10 mouse cellular contexts compared by ENCODE assay signal in the genomic region with DNA sequence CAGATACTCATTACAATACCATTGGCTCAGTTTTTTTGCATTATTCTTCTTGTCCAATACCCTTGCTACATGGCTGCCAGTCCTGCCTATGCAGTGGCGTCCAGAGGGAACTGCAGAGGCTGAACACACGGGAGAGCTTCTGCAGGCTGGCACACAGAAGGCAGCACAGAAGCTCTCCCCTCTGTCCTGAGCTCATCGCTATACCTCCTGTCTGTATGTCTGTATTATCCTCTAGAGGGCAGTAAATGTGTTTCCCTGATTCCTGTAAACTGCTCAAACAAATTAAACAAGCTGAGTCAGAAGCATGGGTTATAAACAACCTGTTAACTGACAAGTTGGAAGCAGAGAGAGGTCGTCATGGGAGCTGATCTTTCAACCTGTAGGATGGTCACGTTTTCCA. TPM values are rescaled to one million over a fixed set of nuclear protein-coding genes. Genes with fewer than 3 reads are reported as not detected.
DNase-seq lines count a peak whose midpoint lies in the region; ATAC-seq and TF ChIP-seq lines count a peak whose summit lies in the region.
"Had no signal": no experiment of that assay in that cellular context is flagged by ENCODE, and none has a peak within 500 bp of the region (broad histone marks: within the 10 kb centered on the region; RNA-seq: fewer than 3 reads in every experiment).

No protein-coding gene starts in this region.

- DNase-seq in adrenal gland, postnatal 10 days: peak; percentile 10
- DNase-seq in adrenal gland, postnatal 4 days (ENCODE audit: low spot score in 2 of 2): no peak
- no peak for DNase-seq in left cerebral cortex, adult 2 months (ENCODE audit: extremely low spot score in 1 of 2, low spot score in 2 of 2)
- no peak for DNase-seq in left cerebral cortex, adult 18-20 months (ENCODE audit: low spot score in 2 of 2)
- peak; percentile 45 for DNase-seq in embryo, embryonic 10.5 days (ENCODE audit: low spot score)
- DNase-seq in ovary, adult 18-20 months (ENCODE audit: low spot score): no peak
- no peak for DNase-seq in left cerebral cortex, postnatal 10 days (ENCODE audit: extremely low spot score in 1 of 2, low spot score in 2 of 2)

- H3K27ac ChIP-seq in left cerebral cortex, adult 2 months: no peak overlapping the region
- H3K27ac ChIP-seq: embryonic facial prominence, embryonic 12.5 days; neural tube, embryonic 12.5 days had no signal

- no peak overlapping the region for H3K4me3 ChIP-seq in left cerebral cortex, adult 2 months
- H3K4me3 ChIP-seq: embryonic facial prominence, embryonic 12.5 days; neural tube, embryonic 12.5 days had no signal

- intact Hi-C loops in left cerebral cortex, adult 2 months (cut with DNase I): no loop called here
- intact Hi-C loops in left cerebral cortex, postnatal 10 days (cut with DNase I): no loop called here

- peak; percentile 50 for TF ChIP-seq CTCF in left cerebral cortex, adult 2 months (IDR thresholded peaks at IDR 0.05)

- ATAC-seq in monocyte, adult 5-6 weeks (replicated peaks; ENCODE audit: insufficient number of reproducible peaks, low FRiP score, low TSS enrichment, poor library complexity, severe bottlenecking): 0 out of 2 replicates have a peak, but pooled peaks have one; percentile 27

RNA-seq across cellular contexts. Expression of gene Apaf1, which starts 21.8 kb away (rescaled TPM):
- 10 to 100 TPM; 13.5 to 14.7 TPM for total RNA-seq in adrenal gland, postnatal 10 days (2021)
- total RNA-seq in adrenal gland, postnatal 4 days (2021): 10 to 100 TPM; 14.8 to 16.5 TPM
- 10 to 100 TPM; 11.0 to 13.7 TPM for total RNA-seq in left cerebral cortex, adult 2 months (2021)
- total RNA-seq in left cerebral cortex, adult 18-20 months (2021): 10 to 100 TPM; 11.8 to 16.0 TPM
- total RNA-seq in monocyte, adult 5-6 weeks (2017): 51.1 to 80.0 TPM (median 54.9 TPM) in 3 replicates
- total RNA-seq in left cerebral cortex, postnatal 10 days (2021): 10 to 100 TPM; 18.2 to 19.3 TPM

RNA-seq across cellular contexts. Expression of gene Ikbip, which starts 22.0 kb away (rescaled TPM):
- 10 to 100 TPM; 30.4 to 34.5 TPM for total RNA-seq in adrenal gland, postnatal 10 days (2021)
- 10 to 100 TPM; 43.3 to 48.0 TPM for total RNA-seq in adrenal gland, postnatal 4 days (2021)
- total RNA-seq in left cerebral cortex, adult 2 months (2021): 10 to 100 TPM; 11.3 to 13.8 TPM
- total RNA-seq in left cerebral cortex, adult 18-20 months (2021): 10 to 100 TPM; 13.0 to 14.2 TPM
- 11.6 to 20.6 TPM (median 15.8 TPM) in 3 replicates for total RNA-seq in monocyte, adult 5-6 weeks (2017)
- 10 to 100 TPM; 10.7 TPM for total RNA-seq in left cerebral cortex, postnatal 10 days (2021)

Comparison
In these comparisons a context has a peak if more than half of its experiments do, and no peak if none do; other contexts are left out.
1. DNase-seq: peak in adrenal gland, postnatal 10 days (single experiment) and embryo, embryonic 10.5 days (single experiment); none in adrenal gland, postnatal 4 days (0 of 2), left cerebral cortex, adult 2 months (0 of 2), left cerebral cortex, adult 18-20 months (0 of 2), ovary, adult 18-20 months (single experiment) and left cerebral cortex, postnatal 10 days (0 of 2).